Mouse (Mus musculus): ENCODE data around the gene Slc35f5.
A peak's percentile ranks its signal among the peaks of the same experiment; 100 is the strongest.

Gene Slc35f5

DNA sequence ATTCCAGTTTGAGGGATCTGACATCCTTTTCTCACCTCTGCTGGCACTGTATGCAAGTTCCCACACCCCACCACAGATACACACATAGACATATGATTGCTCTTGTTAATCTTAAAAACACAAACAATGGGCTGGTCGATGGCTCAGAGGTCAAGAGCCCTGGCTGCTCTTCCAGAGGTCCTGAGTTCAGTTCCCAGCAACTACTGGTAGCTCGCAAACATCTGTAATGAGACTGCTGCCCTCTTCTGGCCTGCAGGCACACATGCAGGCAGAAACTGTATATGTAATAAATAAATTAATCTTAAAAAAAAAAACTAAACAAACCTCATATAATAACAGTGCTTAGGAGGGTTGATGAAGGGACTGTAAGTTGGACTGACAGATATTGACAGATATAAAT, 13.8 kb downstream of the Slc35f5 start:
- DNase-seq (ENCODE audit: low spot score in 2 of 2), result no peak

DNA sequence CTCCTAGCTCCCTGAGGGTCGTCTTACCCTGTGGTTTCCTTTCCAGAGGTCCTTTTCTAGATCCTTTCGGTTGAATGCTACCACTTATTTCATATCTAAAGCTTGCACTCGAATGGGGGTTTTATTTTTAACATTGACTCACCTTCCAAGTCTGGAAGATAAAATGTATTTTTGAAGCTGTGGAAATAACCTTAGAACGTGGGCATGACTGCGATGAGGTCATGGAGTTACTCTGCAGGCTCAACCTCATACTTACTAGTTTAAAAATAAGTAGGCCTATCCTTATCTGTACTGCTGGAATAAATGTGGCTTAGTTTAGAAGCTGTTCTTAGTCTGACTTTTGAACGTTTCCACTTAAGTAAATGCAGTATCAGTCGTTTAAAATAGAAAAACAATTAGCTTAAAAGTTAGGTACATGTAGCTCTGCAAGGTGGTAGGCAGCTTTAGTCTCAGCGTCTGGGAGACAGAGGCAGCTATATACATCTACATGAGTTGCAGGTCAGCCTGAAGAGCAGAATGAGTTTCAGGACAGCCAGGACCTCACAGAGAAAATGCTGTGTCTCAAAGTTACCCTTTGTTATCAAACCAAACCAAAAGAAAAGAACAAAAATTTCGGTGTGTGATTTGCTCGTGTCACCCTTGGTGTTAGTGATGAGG, 15.2 kb downstream of the Slc35f5 start:
- DNase-seq (ENCODE audit: low spot score in 2 of 2), result no peak

DNA sequence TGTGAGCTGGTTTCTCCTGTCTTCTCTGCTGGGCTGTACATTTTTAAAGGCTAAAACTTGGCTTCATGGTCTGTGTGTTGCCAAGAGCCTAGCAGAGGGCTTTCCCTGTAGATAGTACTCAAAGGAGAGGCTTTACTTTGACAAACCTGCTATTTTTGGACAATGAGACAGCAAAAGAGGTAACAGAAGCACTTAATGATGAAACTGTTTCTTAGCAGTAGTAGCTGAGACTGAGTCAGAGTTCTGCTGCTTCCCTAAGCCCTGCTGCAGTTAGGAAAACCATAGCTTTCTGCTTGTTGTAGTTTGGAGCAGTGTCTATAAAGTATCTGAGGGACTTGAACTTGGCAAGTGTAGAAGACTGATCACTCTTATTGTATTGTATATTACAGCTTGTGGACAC, 16.6 kb downstream of the Slc35f5 start:
- no peak for DNase-seq (ENCODE audit: low spot score in 2 of 2)

GRCm38 (mm10) chr1:125578091-125578490, 17.7 kb downstream of the Slc35f5 start:
- no peak for DNase-seq (ENCODE audit: low spot score in 2 of 2)

DNA sequence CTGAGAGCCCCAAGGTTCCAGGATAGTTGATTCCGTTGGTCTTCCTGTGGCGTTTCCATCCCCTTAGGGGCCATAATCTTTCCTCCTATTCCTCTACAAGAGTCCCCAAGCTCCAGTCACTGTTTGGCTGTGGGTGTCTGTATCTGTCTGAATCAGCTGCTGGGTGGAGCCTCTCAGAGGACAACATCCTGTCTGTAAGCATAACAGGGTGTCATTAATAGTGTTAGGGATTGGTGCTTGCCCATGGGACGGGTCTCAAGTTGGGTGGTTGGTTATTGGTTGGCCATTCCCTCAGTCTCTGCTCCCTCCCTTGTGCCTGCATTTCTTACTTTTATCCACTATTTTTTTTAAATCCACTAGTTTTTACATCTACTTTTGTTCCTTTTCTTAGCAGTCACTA, 20.7 kb downstream of the Slc35f5 start:
- DNase-seq (ENCODE audit: low spot score in 2 of 2), result no peak

DNA sequence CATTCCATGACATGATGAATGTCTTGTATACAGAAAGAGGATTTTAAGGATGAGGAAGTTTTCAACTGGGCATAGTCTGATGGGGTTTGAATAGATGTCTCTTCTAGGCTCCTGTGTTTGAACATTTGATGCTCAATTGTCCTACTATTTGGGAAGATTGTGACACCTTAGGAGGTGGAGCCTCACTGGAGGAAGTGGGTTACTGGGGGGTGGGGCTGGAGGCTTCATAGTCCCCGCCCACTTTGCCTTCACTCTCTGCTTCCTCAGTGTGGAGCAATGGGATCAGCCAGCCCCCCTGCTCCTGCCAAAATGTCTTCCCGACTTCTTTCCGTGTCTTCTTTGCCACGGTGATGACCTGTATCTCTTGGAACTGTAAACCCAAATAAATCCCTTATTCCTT, 43.2 kb downstream of the Slc35f5 start:
- DNase-seq (ENCODE audit: low spot score in 2 of 2), result no peak

DNA sequence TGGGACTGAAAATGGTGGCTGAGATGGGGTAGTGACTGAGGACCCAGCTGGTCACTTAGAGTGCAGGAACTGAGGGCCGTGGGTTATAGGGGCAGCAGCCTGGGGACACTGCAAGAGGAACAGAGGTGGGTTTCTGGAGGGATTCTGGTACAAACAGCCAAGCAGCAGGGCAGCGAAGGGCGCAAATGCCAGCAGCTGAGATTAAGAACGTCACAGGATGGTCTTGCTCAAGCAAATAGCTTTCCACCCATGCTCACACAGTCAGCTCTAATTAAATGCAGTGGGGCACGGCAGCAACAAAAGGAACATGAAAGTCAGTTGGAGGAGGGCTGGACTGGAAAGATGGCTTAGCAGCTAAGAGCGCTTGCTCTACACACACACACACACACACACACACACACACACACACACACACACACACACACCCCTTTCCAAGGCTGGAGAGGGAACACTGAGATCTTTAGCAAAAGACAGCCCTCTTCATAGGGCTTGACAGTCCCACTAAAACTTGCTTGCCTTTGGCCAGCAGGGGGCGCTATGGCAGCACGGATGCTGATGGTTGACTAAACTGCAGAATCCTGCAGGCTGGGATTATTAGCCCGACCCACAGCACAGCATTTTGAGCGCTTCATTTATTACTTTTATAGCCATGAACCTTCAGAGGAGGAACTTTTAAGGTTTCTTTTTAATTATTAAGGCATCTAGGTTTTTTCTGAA, 46.9 kb downstream of the Slc35f5 start:
- DNase-seq (ENCODE audit: low spot score in 2 of 2), result peak; percentile 61 to 89

- no peak for DNase-seq (ENCODE audit: low spot score in 2 of 2)
Observed at GRCm38 (mm10) chr1:125624376-125625076, 64.1 kb downstream of the Slc35f5 start.

GRCm38 (mm10) chr1:125639501-125640253, 79.3 kb downstream of the Slc35f5 start:
- no peak for DNase-seq (ENCODE audit: low spot score in 2 of 2)

GRCm38 (mm10) chr1:125643643-125644042, 83.2 kb downstream of the Slc35f5 start:
- no peak for DNase-seq (ENCODE audit: low spot score in 2 of 2)
